Mouse (Mus musculus): ENCODE data around the gene Sfswap.

Sfswap gene

GRCm38 (mm10) chr5:129533731-129534130 is 32.7 kb downstream of the Sfswap start:
- DNase-seq: no peak

- peak; percentile 44 for DNase-seq
These were observed 33.5 kb downstream of the Sfswap start for GRCm38 (mm10) chr5:129534500-129534899.

GRCm38 (mm10) chr5:129535021-129535420 is 34.0 kb downstream of the Sfswap start:
- no peak for DNase-seq

GRCm38 (mm10) chr5:129535431-129535830 is 34.4 kb downstream of the Sfswap start:
- no peak for DNase-seq

GRCm38 (mm10) chr5:129538826-129539225 is 37.8 kb downstream of the Sfswap start:
- no peak for DNase-seq

- no peak for DNase-seq
These were observed 41.2 kb downstream of the Sfswap start for GRCm38 (mm10) chr5:129542236-129542635.

GRCm38 (mm10) chr5:129545787-129546186 is 44.8 kb downstream of the Sfswap start:
- no peak for DNase-seq

GRCm38 (mm10) chr5:129549716-129550115 is 48.7 kb downstream of the Sfswap start:
- DNase-seq: no peak

- DNase-seq: no peak
These were observed 49.8 kb downstream of the Sfswap start for GRCm38 (mm10) chr5:129550790-129551189.

GRCm38 (mm10) chr5:129551991-129552390 is 51.0 kb downstream of the Sfswap start:
- no peak for DNase-seq

- no peak for DNase-seq
These were observed 52.6 kb downstream of the Sfswap start for GRCm38 (mm10) chr5:129553642-129554041.

- no peak for DNase-seq
These were observed 57.6 kb downstream of the Sfswap start for GRCm38 (mm10) chr5:129558591-129558990.

- DNase-seq: no peak
These were observed 58.3 kb downstream of the Sfswap start for GRCm38 (mm10) chr5:129559283-129559682.

- DNase-seq: peak; percentile 27
These were observed 61.3 kb downstream of the Sfswap start for GRCm38 (mm10) chr5:129562342-129562741.

GRCm38 (mm10) chr5:129568596-129568995 is 67.6 kb downstream of the Sfswap start:
- DNase-seq: no peak

GRCm38 (mm10) chr5:129578201-129578600 is 77.2 kb downstream of the Sfswap start:
- DNase-seq: no peak

- DNase-seq: no peak
These were observed 79.0 kb downstream of the Sfswap start for GRCm38 (mm10) chr5:129580046-129580445.

GRCm38 (mm10) chr5:129580572-129580971 is 79.6 kb downstream of the Sfswap start:
- no peak for DNase-seq

- no peak for DNase-seq
These were observed 80.0 kb downstream of the Sfswap start for GRCm38 (mm10) chr5:129581015-129581414.

GRCm38 (mm10) chr5:129583331-129583730 is 82.3 kb downstream of the Sfswap start:
- DNase-seq: no peak

- DNase-seq: peak; percentile 94
These were observed 83.0 kb downstream of the Sfswap start, which contains the start of gene Mmp17 for GRCm38 (mm10) chr5:129583761-129584582. Gene Mmp17 (plus strand): TSS chr5:129584169.

GRCm38 (mm10) chr5:129584583-129585541 is 83.8 kb downstream of the Sfswap start:
- peak; percentile 61 for DNase-seq

GRCm38 (mm10) chr5:129586016-129586415 is 85.0 kb downstream of the Sfswap start:
- peak; percentile 91 for DNase-seq
